Mouse (Mus musculus) heart, adult 2 months (tissue): ENCODE data around the gene Pdk2.

Source experiments
- CTCF ChIP-seq: fragments of 200-600 bp; IDR thresholded peaks from 2 replicates; pipeline ENCODE4 v1.8.1; 2022; ENCODE audit warnings: antibody characterized with exemption, mild to moderate bottlenecking, moderate library complexity
- POLR2A ChIP-seq: fragments of 200-500 bp; IDR thresholded peaks from 2 replicates; pipeline ENCODE4 v1.6.1; 2011; ENCODE audit warnings: mild to moderate bottlenecking, low read depth, low read length, control low read depth; ENCODE audit not compliant: insufficient read depth

- TF ChIP-seq POLR2A (no peak), CTCF (no peak)
These were observed 35.5 kb upstream of the Pdk2 start, which contains the start of gene Itga3 for GRCm38 (mm10) chr11:95076536-95077111.
